Mouse (Mus musculus): Measurements from ENCODE around the gene 2010111I01Rik.

GRCm38 (mm10) chr13:63153397-63153796 lies 188.7 kb downstream of the 2010111I01Rik start:
- TF ChIP-seq CTCF (conservative IDR thresholded peaks at IDR 0.05; ENCODE audit: insufficient read depth, insufficient read length, low read depth, low read length) (no peak), POLR2A (IDR thresholded peaks at IDR 0.05; ENCODE audit: low read depth, low read length) (no peak)

Data from kidney, adult 2 months (tissue).